In genomic region chrX:13346011-13346631, GRCm38 (mm10) we compare ENCODE assay signal across 8 mouse cellular contexts.
A peak's percentile ranks its signal among the peaks of the same experiment; 100 is the strongest.
DNase-seq lines count a peak whose midpoint lies in the region; ATAC-seq lines count a peak whose summit lies in the region.

No protein-coding gene starts in this region.

- H3K4me3 ChIP-seq in lung, embryonic 15.5 days, result peak overlapping the region; percentile 44
- H3K4me3 ChIP-seq in forebrain, embryonic 15.5 days, result peak overlapping the region; percentile 45
- peak overlapping the region; percentile 43 for H3K4me3 ChIP-seq in limb, embryonic 13.5 days
- H3K4me3 ChIP-seq in neural tube, embryonic 15.5 days (replicated peaks), result peak overlapping the region; percentile 38

- H3K27me3 ChIP-seq in lung, embryonic 15.5 days, result peaks cover 15% of the 10 kb centered on the region; the same call in 1 of the 2 replicates
- H3K27me3 ChIP-seq in forebrain, embryonic 15.5 days, result no peaks in the 10 kb centered on the region
- H3K27me3 ChIP-seq in limb, embryonic 13.5 days, result peaks cover 29% of the 10 kb centered on the region; the same call in 1 of the 2 replicates
- 0 out of 2 replicates have a peak, but pooled peaks cover 5% of the 10 kb centered on the region for H3K27me3 ChIP-seq in neural tube, embryonic 15.5 days (replicated peaks)

- peaks cover 15% of the 10 kb centered on the region; the same call in 1 of the 2 replicates for H3K4me1 ChIP-seq in lung, embryonic 15.5 days
- H3K4me1 ChIP-seq in forebrain, embryonic 15.5 days, result peaks cover 21% of the 10 kb centered on the region
- H3K4me1 ChIP-seq in limb, embryonic 13.5 days, result peaks cover 25% of the 10 kb centered on the region
- H3K4me1 ChIP-seq in neural tube, embryonic 15.5 days, result peaks cover 20% of the 10 kb centered on the region

- peak overlapping the region; percentile 93 for H3K27ac ChIP-seq in lung, embryonic 15.5 days
- H3K27ac ChIP-seq in forebrain, embryonic 15.5 days (replicated peaks), result peak overlapping the region; percentile 97
- peak overlapping the region; percentile 87 for H3K27ac ChIP-seq in limb, embryonic 13.5 days
- peak overlapping the region; percentile 95 for H3K27ac ChIP-seq in neural tube, embryonic 15.5 days (replicated peaks)

- H3K9ac ChIP-seq in lung, embryonic 15.5 days, result peak overlapping the region; percentile 7; the same call in 1 of the 2 replicates
- H3K9ac ChIP-seq in forebrain, embryonic 15.5 days (replicated peaks), result peak overlapping the region; percentile 43
- 0 out of 2 replicates have a peak overlapping the region, but pooled peaks have one; percentile 53 for H3K9ac ChIP-seq in limb, embryonic 13.5 days
- peak overlapping the region; percentile 26; the same call in 1 of the 2 replicates for H3K9ac ChIP-seq in neural tube, embryonic 15.5 days (replicated peaks)

- 9% methylated on average over 20 of the region's 21 CpGs for WGBS in lung, embryonic 15.5 days
- 8% methylated on average over 17 of the region's 21 CpGs for WGBS in forebrain, embryonic 15.5 days
- 8% methylated on average over 15 of the region's 21 CpGs for WGBS in limb, embryonic 13.5 days
- WGBS in neural tube, embryonic 15.5 days, result 2% methylated on average over 17 of the region's 21 CpGs

- 0 out of 2 replicates have a peak, but pooled peaks have one; percentile 12 for ATAC-seq in lung, embryonic 15.5 days (ENCODE audit: borderline replicate concordance, extremely low read depth, low FRiP score, low TSS enrichment)
- peak; percentile 58 for ATAC-seq in forebrain, embryonic 15.5 days (replicated peaks)
- peak; percentile 37; the same call in 1 of the 2 replicates for ATAC-seq in limb, embryonic 13.5 days (ENCODE audit: low FRiP score, low read depth)
- ATAC-seq in neural tube, embryonic 15.5 days (ENCODE audit: low FRiP score), result peak; percentile 67

- no peaks in the 10 kb centered on the region for H3K9me3 ChIP-seq in lung, embryonic 15.5 days
- H3K9me3 ChIP-seq in forebrain, embryonic 15.5 days, result no peaks in the 10 kb centered on the region
- no peaks in the 10 kb centered on the region for H3K9me3 ChIP-seq in limb, embryonic 13.5 days
- H3K9me3 ChIP-seq in neural tube, embryonic 15.5 days (replicated peaks), result no peaks in the 10 kb centered on the region

- no peaks in the 10 kb centered on the region for H3K36me3 ChIP-seq in lung, embryonic 15.5 days
- H3K36me3 ChIP-seq in forebrain, embryonic 15.5 days, result no peaks in the 10 kb centered on the region
- no peaks in the 10 kb centered on the region for H3K36me3 ChIP-seq in limb, embryonic 13.5 days
- no peaks in the 10 kb centered on the region for H3K36me3 ChIP-seq in neural tube, embryonic 15.5 days

- no peak for DNase-seq in lung, postnatal 25 days (ENCODE audit: low spot score)
- peak; percentile 18 for DNase-seq in cerebellum, adult 8-10 months
- DNase-seq in urinary bladder, postnatal 36 days (ENCODE audit: low spot score in 2 of 2), result no peak
- no peak for DNase-seq in ovary, postnatal 14 days (ENCODE audit: low spot score)

- H3K4me2 ChIP-seq in lung, embryonic 15.5 days, result peak overlapping the region; percentile 60
- peak overlapping the region; percentile 58 for H3K4me2 ChIP-seq in forebrain, embryonic 15.5 days (replicated peaks)
- peak overlapping the region; percentile 62 for H3K4me2 ChIP-seq in limb, embryonic 13.5 days (replicated peaks)
- peak overlapping the region; percentile 62 for H3K4me2 ChIP-seq in neural tube, embryonic 15.5 days

Comparison
In these comparisons a context has a peak if more than half of its experiments do, and no peak if none do; other contexts are left out.
1. ATAC-seq: peak in every context shown above with its lines; median percentile 67 in neural tube, embryonic 15.5 days; 58 in forebrain, embryonic 15.5 days; 37 in limb, embryonic 13.5 days; 12 in lung, embryonic 15.5 days.